Mouse (Mus musculus): ENCODE results near the gene Rnf115. TPM values are rescaled to one million over a fixed set of nuclear protein-coding genes. Genes with fewer than 3 reads are reported as not detected.

Gene Rnf115
- polyA plus RNA-seq, 1 experiment from 2014 or later: 66.8 TPM

- peaks cover 13% of the 10 kb centered on the region; the same call in 1 of the 2 replicates for H3K4me1 ChIP-seq
- WGBS: 78% methylated on average over 3 of the region's 3 CpGs
- H3K27ac ChIP-seq (replicated peaks): no peak overlapping the region
- peaks cover 9% of the 10 kb centered on the region; the same call in 1 of the 2 replicates for H3K36me3 ChIP-seq (replicated peaks)
- H3K4me3 ChIP-seq: no peak overlapping the region
- DNase-seq (ENCODE audit: low spot score): no peak
- no peaks in the 10 kb centered on the region for H3K27me3 ChIP-seq (replicated peaks; ENCODE audit: low read depth, poor library complexity, severe bottlenecking)
- no peaks in the 10 kb centered on the region for H3K9me3 ChIP-seq
Observed at GRCm38 (mm10) chr3:96808651-96809050, 81.2 kb downstream of the Rnf115 start.

GRCm38 (mm10) chr3:96811232-96811631 lies 83.8 kb downstream of the Rnf115 start:
- Histone ChIP-seq H3K4me1 (peaks cover 19% of the 10 kb centered on the region), H3K4me3 (no peak overlapping the region), H3K9me3 (no peaks in the 10 kb centered on the region), H3K27me3 (replicated peaks; ENCODE audit: low read depth, poor library complexity, severe bottlenecking) (no peaks in the 10 kb centered on the region), H3K36me3 (replicated peaks) (peaks cover 3% of the 10 kb centered on the region; the same call in 1 of the 2 replicates), H3K27ac (replicated peaks) (no peak overlapping the region)
- WGBS: 88% methylated on average over 3 of the region's 3 CpGs
- no peak for DNase-seq (ENCODE audit: low spot score)

GRCm38 (mm10) chr3:96812395-96813091 lies 85.1 kb downstream of the Rnf115 start:
- peak; percentile 81 for DNase-seq (ENCODE audit: low spot score)
- no peak overlapping the region for H3K4me3 ChIP-seq

GRCm38 (mm10) chr3:96813106-96813505 lies 85.6 kb downstream of the Rnf115 start:
- 0 out of 2 replicates have a peak, but pooled peaks cover 6% of the 10 kb centered on the region for H3K9me3 ChIP-seq
- H3K4me3 ChIP-seq: no peak overlapping the region
- WGBS: 36% methylated on average over 9 of the region's 9 CpGs
- H3K4me1 ChIP-seq: peaks cover 18% of the 10 kb centered on the region
- H3K27me3 ChIP-seq (replicated peaks; ENCODE audit: low read depth, poor library complexity, severe bottlenecking): no peaks in the 10 kb centered on the region
- no peaks in the 10 kb centered on the region for H3K36me3 ChIP-seq (replicated peaks)
- DNase-seq (ENCODE audit: low spot score): peak; percentile 56
- no peak overlapping the region for H3K27ac ChIP-seq (replicated peaks)

More at GRCm38 (mm10) chr3:96812395-96813091, 85.1 kb downstream of the Rnf115 start:
- H3K9me3 ChIP-seq: 0 out of 2 replicates have a peak, but pooled peaks cover 2% of the 10 kb centered on the region
- H3K4me1 ChIP-seq: peaks cover 19% of the 10 kb centered on the region
- WGBS: 48% methylated on average over 20 of the region's 20 CpGs
- no peak overlapping the region for H3K27ac ChIP-seq (replicated peaks)
- H3K36me3 ChIP-seq (replicated peaks): no peaks in the 10 kb centered on the region
- H3K27me3 ChIP-seq (replicated peaks; ENCODE audit: low read depth, poor library complexity, severe bottlenecking): no peaks in the 10 kb centered on the region

GRCm38 (mm10) chr3:96813591-96814244 lies 86.3 kb downstream of the Rnf115 start:
- Histone ChIP-seq H3K4me3 (no peak overlapping the region), H3K36me3 (replicated peaks) (no peaks in the 10 kb centered on the region), H3K9me3 (0 out of 2 replicates have a peak, but pooled peaks cover 6% of the 10 kb centered on the region), H3K27ac (replicated peaks) (no peak overlapping the region), H3K27me3 (replicated peaks; ENCODE audit: low read depth, poor library complexity, severe bottlenecking) (no peaks in the 10 kb centered on the region), H3K4me1 (peaks cover 14% of the 10 kb centered on the region)
- 67% methylated on average over 7 of the region's 7 CpGs for WGBS
- DNase-seq (ENCODE audit: low spot score): no peak

GRCm38 (mm10) chr3:96814342-96814741 lies 86.9 kb downstream of the Rnf115 start:
- Histone ChIP-seq H3K9me3 (0 out of 2 replicates have a peak, but pooled peaks cover 6% of the 10 kb centered on the region), H3K27me3 (replicated peaks; ENCODE audit: low read depth, poor library complexity, severe bottlenecking) (no peaks in the 10 kb centered on the region), H3K27ac (replicated peaks) (no peak overlapping the region), H3K4me1 (peaks cover 13% of the 10 kb centered on the region), H3K4me3 (no peak overlapping the region), H3K36me3 (replicated peaks) (no peaks in the 10 kb centered on the region)
- no peak for DNase-seq (ENCODE audit: low spot score)
- WGBS: 52% methylated on average over 6 of the region's 6 CpGs

GRCm38 (mm10) chr3:96820116-96820915 lies 92.9 kb downstream of the Rnf115 start:
- H3K4me3 ChIP-seq: no peak overlapping the region
- H3K9me3 ChIP-seq: 0 out of 2 replicates have a peak, but pooled peaks cover 6% of the 10 kb centered on the region
- no peaks in the 10 kb centered on the region for H3K36me3 ChIP-seq (replicated peaks)
- no peak for DNase-seq (ENCODE audit: low spot score)
- WGBS: 79% methylated on average over 6 of the region's 6 CpGs
- no peaks in the 10 kb centered on the region for H3K27me3 ChIP-seq (replicated peaks; ENCODE audit: low read depth, poor library complexity, severe bottlenecking)
- H3K4me1 ChIP-seq: peaks cover 5% of the 10 kb centered on the region; the same call in 1 of the 2 replicates
- H3K27ac ChIP-seq (replicated peaks): no peak overlapping the region

- no peaks in the 10 kb centered on the region for H3K27me3 ChIP-seq (replicated peaks; ENCODE audit: low read depth, poor library complexity, severe bottlenecking)
- no peak overlapping the region for H3K27ac ChIP-seq (replicated peaks)
- H3K36me3 ChIP-seq (replicated peaks): no peaks in the 10 kb centered on the region
- 0 out of 2 replicates have a peak, but pooled peaks cover 6% of the 10 kb centered on the region for H3K9me3 ChIP-seq
- WGBS: 89% methylated on average over 4 of the region's 4 CpGs
- no peak for DNase-seq (ENCODE audit: low spot score)
- no peak overlapping the region for H3K4me3 ChIP-seq
- H3K4me1 ChIP-seq: peaks cover 7% of the 10 kb centered on the region; the same call in 1 of the 2 replicates
Observed at GRCm38 (mm10) chr3:96821581-96821980, 94.1 kb downstream of the Rnf115 start.

GRCm38 (mm10) chr3:96823701-96824100 lies 96.2 kb downstream of the Rnf115 start:
- WGBS: 72% methylated on average over 3 of the region's 3 CpGs
- Histone ChIP-seq H3K36me3 (replicated peaks) (no peaks in the 10 kb centered on the region), H3K27ac (replicated peaks) (no peak overlapping the region), H3K27me3 (replicated peaks; ENCODE audit: low read depth, poor library complexity, severe bottlenecking) (no peaks in the 10 kb centered on the region), H3K4me1 (peaks cover 7% of the 10 kb centered on the region; the same call in 1 of the 2 replicates), H3K9me3 (no peaks in the 10 kb centered on the region), H3K4me3 (no peak overlapping the region)
- DNase-seq (ENCODE audit: low spot score): no peak

- DNase-seq (ENCODE audit: low spot score): no peak
- 86% methylated on average over 12 of the region's 12 CpGs for WGBS
- no peaks in the 10 kb centered on the region for H3K9me3 ChIP-seq
- no peak overlapping the region for H3K4me3 ChIP-seq
- no peaks in the 10 kb centered on the region for H3K36me3 ChIP-seq (replicated peaks)
- H3K27ac ChIP-seq (replicated peaks): no peak overlapping the region
- no peaks in the 10 kb centered on the region for H3K27me3 ChIP-seq (replicated peaks; ENCODE audit: low read depth, poor library complexity, severe bottlenecking)
- H3K4me1 ChIP-seq: peaks cover 12% of the 10 kb centered on the region; the same call in 1 of the 2 replicates
Observed at GRCm38 (mm10) chr3:96824614-96825013, 97.2 kb downstream of the Rnf115 start.

- Histone ChIP-seq H3K27ac (replicated peaks) (no peak overlapping the region), H3K4me1 (peaks cover 13% of the 10 kb centered on the region; the same call in 1 of the 2 replicates), H3K4me3 (no peak overlapping the region), H3K36me3 (replicated peaks) (no peaks in the 10 kb centered on the region), H3K9me3 (no peaks in the 10 kb centered on the region), H3K27me3 (replicated peaks; ENCODE audit: low read depth, poor library complexity, severe bottlenecking) (no peaks in the 10 kb centered on the region)
- 49% methylated on average over 11 of the region's 11 CpGs for WGBS
- DNase-seq (ENCODE audit: low spot score): no peak
Observed at GRCm38 (mm10) chr3:96825261-96825660, 97.8 kb downstream of the Rnf115 start.

- 48% methylated on average over 15 of the region's 15 CpGs for WGBS
- Histone ChIP-seq H3K9me3 (no peaks in the 10 kb centered on the region), H3K27ac (replicated peaks) (no peak overlapping the region), H3K4me3 (no peak overlapping the region), H3K36me3 (replicated peaks) (no peaks in the 10 kb centered on the region), H3K4me1 (peaks cover 16% of the 10 kb centered on the region; the same call in 1 of the 2 replicates), H3K27me3 (replicated peaks; ENCODE audit: low read depth, poor library complexity, severe bottlenecking) (no peaks in the 10 kb centered on the region)
- no peak for DNase-seq (ENCODE audit: low spot score)
Observed at GRCm38 (mm10) chr3:96828308-96828864, 100.9 kb downstream of the Rnf115 start.
